Mouse (Mus musculus) ES-Bruce4 (cell line): ENCODE measurements around the gene Zfp653. TPM values are rescaled to one million over a fixed set of nuclear protein-coding genes. Genes with fewer than 3 reads are reported as not detected.

Experiments used
- H3K27ac ChIP-seq: 2 replicates; pipeline ENCODE4 v1.5.1; 2012; ENCODE audit warnings: low read length, inconsistent platforms; ENCODE audit not compliant: insufficient read depth
- H3K27me3 ChIP-seq: 2 replicates; pipeline ENCODE4 v1.6.1; 2012; ENCODE audit warnings: mild to moderate bottlenecking, low read length, inconsistent platforms; ENCODE audit not compliant: control insufficient read depth, poor library complexity, insufficient read depth, severe bottlenecking
- H3K36me3 ChIP-seq: 2 replicates; pipeline ENCODE4 v1.6.1; 2012; ENCODE audit warnings: inconsistent platforms, mild to moderate bottlenecking, low read length, moderate library complexity; ENCODE audit not compliant: control insufficient read depth, poor library complexity, insufficient read depth, severe bottlenecking
- H3K4me1 ChIP-seq: one replicate; pipeline ENCODE4 v1.8.1; 2011; ENCODE audit warnings: low read length; ENCODE audit not compliant: control insufficient read depth, insufficient read depth
- H3K4me3 ChIP-seq: 2 replicates; pipeline ENCODE4 v1.5.1; 2011; ENCODE audit warnings: low read depth, mild to moderate bottlenecking, low read length
- H3K9ac ChIP-seq: 2 replicates; pipeline ENCODE4 v1.6.1; 2012; ENCODE audit warnings: low read depth, mild to moderate bottlenecking, inconsistent platforms; ENCODE audit not compliant: poor library complexity, severe bottlenecking
- H3K9me3 ChIP-seq: replicated peaks from 2 replicates; pipeline ENCODE4 v1.6.1; 2012; ENCODE audit warnings: mild to moderate bottlenecking, low read length, inconsistent platforms; ENCODE audit not compliant: control insufficient read depth, poor library complexity, insufficient read depth, severe bottlenecking
- CTCF ChIP-seq: IDR thresholded peaks from one replicate; pipeline ENCODE4 v1.8.1; 2011; ENCODE audit warnings: low read depth, low read length
- EP300 ChIP-seq: IDR thresholded peaks from 2 replicates; pipeline ENCODE4 v1.6.1; 2011; ENCODE audit warnings: low read depth, low read length; ENCODE audit not compliant: insufficient read depth
- POLR2A ChIP-seq: IDR thresholded peaks from one replicate; pipeline ENCODE4 v1.8.1; 2011; ENCODE audit warnings: low read length; ENCODE audit not compliant: insufficient read depth
- polyA plus RNA-seq: library from polyadenylated mRNA; stranded (reverse); fragments of >200 nt; gene quantifications from 2 replicates; pipeline ENCODE4 v1.2.4, GENCODE M21; 2011; ENCODE audit warnings: low read depth; ENCODE audit not compliant: missing spikeins, insufficient read depth, insufficient read length

Zfp653 gene
- polyA plus RNA-seq, 1 experiment = 7.2 TPM

DNA sequence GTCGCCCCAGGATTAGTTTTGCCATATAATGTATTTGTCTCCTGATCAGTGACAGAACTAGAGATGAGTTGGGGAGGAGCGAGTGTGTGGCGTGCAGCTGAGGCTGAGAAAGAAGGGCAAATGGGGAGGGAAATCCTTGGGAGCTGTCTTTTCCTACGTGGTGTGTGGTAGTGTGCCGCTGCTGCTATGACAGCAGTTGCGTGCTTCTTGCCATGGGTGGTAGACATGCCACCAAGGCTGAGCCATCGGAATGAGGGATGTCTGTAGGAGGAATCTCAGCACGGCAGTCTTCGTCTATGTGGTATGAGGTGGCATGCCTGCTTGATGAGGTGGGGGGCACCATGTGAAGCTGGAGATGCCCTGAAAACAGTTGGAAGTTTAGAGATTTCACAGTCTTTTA lies 40.8 kb downstream of the Zfp653 start:
- H3K9ac ChIP-seq = no peak overlapping the region
- H3K4me1 ChIP-seq = no peaks in the 10 kb centered on the region
- H3K9me3 ChIP-seq = no peaks in the 10 kb centered on the region
- no peaks in the 10 kb centered on the region for H3K36me3 ChIP-seq
- H3K27ac ChIP-seq = no peak overlapping the region
- no peaks in the 10 kb centered on the region for H3K27me3 ChIP-seq
- no peak overlapping the region for H3K4me3 ChIP-seq
- TF ChIP-seq POLR2A = no peak
- TF ChIP-seq CTCF = no peak
- TF ChIP-seq EP300 = no peak

DNA sequence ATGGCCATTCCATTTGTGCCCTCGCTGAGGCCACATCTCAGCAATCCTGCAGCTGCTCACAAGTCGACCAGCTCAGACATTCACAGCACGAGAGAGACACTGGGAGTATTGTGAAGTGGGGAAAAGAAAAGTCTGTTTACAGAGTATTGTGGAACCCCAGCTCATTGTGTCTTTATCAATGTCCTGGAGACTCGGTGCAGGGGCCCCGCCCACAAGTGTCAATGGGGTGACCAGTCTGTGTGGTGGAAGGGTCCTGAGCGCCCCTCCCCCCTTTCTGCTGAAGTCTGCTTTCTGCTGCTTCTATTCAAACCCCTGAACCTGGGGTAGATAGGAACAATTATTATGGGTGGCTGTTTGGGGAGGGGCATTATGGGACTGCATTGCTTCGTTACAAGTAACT lies 42.7 kb downstream of the Zfp653 start:
- Histone ChIP-seq H3K9ac (no peak overlapping the region), H3K4me3 (no peak overlapping the region), H3K4me1 (no peaks in the 10 kb centered on the region), H3K9me3 (no peaks in the 10 kb centered on the region), H3K27me3 (no peaks in the 10 kb centered on the region), H3K36me3 (no peaks in the 10 kb centered on the region), H3K27ac (no peak overlapping the region)
- TF ChIP-seq CTCF = no peak
- no peak for TF ChIP-seq POLR2A
- TF ChIP-seq EP300 = no peak

DNA sequence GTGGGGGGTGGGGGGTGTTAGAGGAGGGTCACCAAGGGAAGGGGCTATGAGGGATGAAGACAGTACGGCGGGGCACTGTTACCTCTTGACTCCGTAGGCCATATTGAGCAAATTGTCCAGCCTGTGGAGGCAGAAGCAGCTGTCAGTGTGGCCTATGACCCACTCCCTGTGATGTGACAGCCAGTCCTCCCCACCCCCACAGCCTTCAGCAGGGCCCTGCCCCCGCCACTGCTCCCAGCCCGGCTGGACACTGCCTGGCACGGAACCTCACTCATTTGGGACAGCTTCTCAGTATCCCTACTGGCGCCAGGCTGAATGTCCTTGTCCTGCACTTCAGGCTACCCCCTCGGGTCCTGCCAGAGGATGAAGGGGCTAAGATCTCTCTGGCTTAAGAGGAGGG lies 46.6 kb downstream of the Zfp653 start:
- no peak overlapping the region for H3K4me3 ChIP-seq
- TF ChIP-seq CTCF = no peak
- no peak for TF ChIP-seq EP300
- no peak for TF ChIP-seq POLR2A
- no peaks in the 10 kb centered on the region for H3K27me3 ChIP-seq
- H3K27ac ChIP-seq = no peak overlapping the region
- no peaks in the 10 kb centered on the region for H3K4me1 ChIP-seq
- H3K9me3 ChIP-seq = no peaks in the 10 kb centered on the region
- H3K9ac ChIP-seq = no peak overlapping the region
- no peaks in the 10 kb centered on the region for H3K36me3 ChIP-seq

DNA sequence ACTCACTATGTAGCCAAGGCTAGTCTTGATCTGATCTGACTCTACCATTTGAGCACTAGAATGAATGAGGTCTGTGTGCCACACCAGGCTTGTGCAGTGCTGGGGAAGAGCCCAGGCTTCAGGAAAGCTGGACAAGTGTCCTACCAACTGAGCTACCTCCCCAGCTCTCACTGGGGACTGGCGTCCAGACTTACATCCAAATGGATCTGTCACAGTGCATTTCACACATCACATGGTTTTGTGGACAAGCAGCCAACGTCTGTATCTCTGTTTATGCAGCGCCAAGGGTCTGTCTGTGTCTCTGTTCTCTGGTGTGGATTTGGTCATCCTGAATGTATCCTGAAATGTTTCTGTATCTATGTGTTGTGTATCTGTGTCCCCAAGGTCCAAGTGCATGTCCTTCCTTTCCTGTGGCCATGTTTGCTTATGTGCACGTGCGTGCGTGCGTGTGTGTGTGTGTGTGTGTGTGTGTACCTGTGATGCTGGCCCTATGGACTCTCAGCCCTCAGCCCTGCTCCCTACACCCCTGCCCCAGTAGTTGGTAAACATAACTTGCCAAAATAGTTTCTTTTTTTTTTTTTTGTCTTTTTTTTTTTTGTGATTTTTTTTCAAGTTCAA lies 53.9 kb downstream of the Zfp653 start:
- no peak overlapping the region for H3K27ac ChIP-seq
- H3K4me1 ChIP-seq = peaks cover 8% of the 10 kb centered on the region
- no peak for TF ChIP-seq POLR2A
- TF ChIP-seq CTCF = no peak
- no peak for TF ChIP-seq EP300
- no peak overlapping the region for H3K9ac ChIP-seq
- no peaks in the 10 kb centered on the region for H3K9me3 ChIP-seq
- H3K27me3 ChIP-seq = no peaks in the 10 kb centered on the region
- peaks cover 9% of the 10 kb centered on the region for H3K36me3 ChIP-seq
- no peak overlapping the region for H3K4me3 ChIP-seq

DNA sequence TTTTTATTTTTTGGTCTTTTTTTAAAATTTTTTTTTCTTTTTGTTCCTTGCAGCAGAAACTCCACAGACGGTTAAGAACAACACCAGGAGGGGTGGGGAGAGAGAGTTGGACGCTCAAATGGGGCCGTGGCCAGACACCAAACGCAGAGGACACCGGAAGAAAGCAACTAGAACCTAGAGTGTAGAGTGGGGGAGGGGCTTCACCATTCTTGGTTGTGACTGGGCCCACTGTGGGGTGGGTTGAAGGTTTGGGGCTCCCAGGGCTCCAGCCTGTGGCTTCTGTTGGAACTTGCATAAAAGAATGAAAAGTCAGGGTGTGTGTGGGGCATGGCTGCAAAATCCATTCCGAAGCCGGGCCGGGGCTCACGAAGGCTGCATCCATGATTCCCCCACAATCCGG lies 54.9 kb downstream of the Zfp653 start:
- Histone ChIP-seq H3K36me3 (peaks cover 18% of the 10 kb centered on the region), H3K9me3 (no peaks in the 10 kb centered on the region), H3K9ac (no peak overlapping the region), H3K27ac (no peak overlapping the region), H3K4me1 (peaks cover 10% of the 10 kb centered on the region), H3K4me3 (no peak overlapping the region), H3K27me3 (no peaks in the 10 kb centered on the region)
- TF ChIP-seq EP300 (no peak), CTCF (no peak), POLR2A (no peak)

DNA sequence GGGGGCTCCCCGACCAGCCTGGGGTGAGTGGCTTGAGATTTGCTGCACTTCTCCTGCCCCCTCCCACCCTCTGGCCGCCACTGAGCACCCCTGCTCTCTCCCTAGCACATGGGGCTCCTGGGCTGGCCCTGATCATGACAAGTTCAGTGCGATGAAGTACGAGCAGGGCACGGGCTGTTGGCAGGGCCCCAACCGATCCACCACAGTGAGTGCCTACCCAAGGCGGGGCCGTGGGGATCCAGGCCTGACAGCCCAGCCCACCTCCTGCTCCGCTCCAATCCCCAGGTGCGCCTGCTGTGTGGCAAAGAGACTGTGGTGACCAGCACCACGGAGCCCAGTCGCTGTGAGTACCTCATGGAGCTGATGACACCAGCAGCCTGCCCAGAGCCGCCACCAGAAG lies 58.4 kb downstream of the Zfp653 start:
- Histone ChIP-seq H3K9me3 (no peaks in the 10 kb centered on the region), H3K27ac (no peak overlapping the region), H3K27me3 (no peaks in the 10 kb centered on the region), H3K4me3 (no peak overlapping the region), H3K4me1 (peaks cover 4% of the 10 kb centered on the region), H3K36me3 (peaks cover 35% of the 10 kb centered on the region), H3K9ac (no peak overlapping the region)
- TF ChIP-seq CTCF = no peak
- no peak for TF ChIP-seq POLR2A
- TF ChIP-seq EP300 = no peak
